Mouse (Mus musculus) spleen, adult 2 months (tissue): Measurements from ENCODE around the gene Camta2.

Experiments
- CTCF ChIP-seq: fragments of 200-500 bp; IDR thresholded peaks from 2 replicates; pipeline ENCODE4 v1.5.1; 2011; ENCODE audit warnings: mild to moderate bottlenecking, inconsistent platforms; ENCODE audit not compliant: insufficient read depth, insufficient read length, insufficient replicate concordance; ENCODE audit errors: extremely low read depth
- POLR2A ChIP-seq: fragments of 200-500 bp; IDR thresholded peaks from 2 replicates; pipeline ENCODE4 v1.6.1; 2011; ENCODE audit warnings: low read depth, low read length, inconsistent platforms

GRCm38 (mm10) chr11:70679894-70680293, 8.0 kb downstream of the Camta2 start:
- TF ChIP-seq CTCF (no peak), POLR2A (no peak)
